Mouse (Mus musculus): ENCODE results near the gene Fmc1. TPM values are rescaled to one million over a fixed set of nuclear protein-coding genes. Genes with fewer than 3 reads are reported as not detected.

The Fmc1 gene
- polyA plus RNA-seq, 1 experiment from 2014 or later: 134 TPM

Small RNAs within 50 kb of the gene (microRNA-seq; reads per million reads assigned to microRNA genes)
- gene Mir7670: not detected

Other genes starting within 250 kb of the Fmc1 start
- 6.3 and 6.5 TPM in 2 replicates for gene Zc3hav1l, start 234.2 kb upstream of the Fmc1 start, polyA plus RNA-seq (2015; fragmentation: Nextera tagmentation; extraction: Ambion mirVana)
- gene Zc3hav1, start 178.9 kb upstream of the Fmc1 start, polyA plus RNA-seq (2015; fragmentation: Nextera tagmentation; extraction: Ambion mirVana): 0.73 and 1.1 TPM in 2 replicates
- gene Ttc26, start 152.0 kb upstream of the Fmc1 start, polyA plus RNA-seq (2015; fragmentation: Nextera tagmentation; extraction: Ambion mirVana): 7.8 and 8.3 TPM in 2 replicates
- gene Ubn2, start 99.6 kb upstream of the Fmc1 start, polyA plus RNA-seq (2015; fragmentation: Nextera tagmentation; extraction: Ambion mirVana): 12.5 and 20.7 TPM in 2 replicates
- 34.8 and 48.7 TPM in 2 replicates for gene Luc7l2, start 17.8 kb downstream of the Fmc1 start, polyA plus RNA-seq (2015; fragmentation: Nextera tagmentation; extraction: Ambion mirVana)
- gene Klrg2, start 103.7 kb downstream of the Fmc1 start, polyA plus RNA-seq (2015; fragmentation: Nextera tagmentation; extraction: Ambion mirVana): 0.14 TPM in 1 of 2 replicates, not detected in the other
- gene Clec2l, start 129.6 kb downstream of the Fmc1 start, polyA plus RNA-seq (2015; fragmentation: Nextera tagmentation; extraction: Ambion mirVana): 7.8 and 10.9 TPM in 2 replicates